Mouse (Mus musculus) G1E-ER4 (cell line): ENCODE measurements around the gene Ppp1r7. TPM values are rescaled to one million over a fixed set of nuclear protein-coding genes. Genes with fewer than 3 reads are reported as not detected.

ENCODE experiments used
- GATA1 ChIP-seq: IDR thresholded peaks from one replicate; pipeline ENCODE4 v1.8.0; 2012; ENCODE audit warnings: low read length, inconsistent platforms
- polyA plus RNA-seq: library from polyadenylated mRNA; stranded (reverse); fragments of >175 nt; gene quantifications from 2 replicates; pipeline ENCODE4 v1.2.3, GENCODE M21; 2012

Ppp1r7 gene
- polyA plus RNA-seq = 17.1 and 70.5 TPM in 2 replicates

DNA sequence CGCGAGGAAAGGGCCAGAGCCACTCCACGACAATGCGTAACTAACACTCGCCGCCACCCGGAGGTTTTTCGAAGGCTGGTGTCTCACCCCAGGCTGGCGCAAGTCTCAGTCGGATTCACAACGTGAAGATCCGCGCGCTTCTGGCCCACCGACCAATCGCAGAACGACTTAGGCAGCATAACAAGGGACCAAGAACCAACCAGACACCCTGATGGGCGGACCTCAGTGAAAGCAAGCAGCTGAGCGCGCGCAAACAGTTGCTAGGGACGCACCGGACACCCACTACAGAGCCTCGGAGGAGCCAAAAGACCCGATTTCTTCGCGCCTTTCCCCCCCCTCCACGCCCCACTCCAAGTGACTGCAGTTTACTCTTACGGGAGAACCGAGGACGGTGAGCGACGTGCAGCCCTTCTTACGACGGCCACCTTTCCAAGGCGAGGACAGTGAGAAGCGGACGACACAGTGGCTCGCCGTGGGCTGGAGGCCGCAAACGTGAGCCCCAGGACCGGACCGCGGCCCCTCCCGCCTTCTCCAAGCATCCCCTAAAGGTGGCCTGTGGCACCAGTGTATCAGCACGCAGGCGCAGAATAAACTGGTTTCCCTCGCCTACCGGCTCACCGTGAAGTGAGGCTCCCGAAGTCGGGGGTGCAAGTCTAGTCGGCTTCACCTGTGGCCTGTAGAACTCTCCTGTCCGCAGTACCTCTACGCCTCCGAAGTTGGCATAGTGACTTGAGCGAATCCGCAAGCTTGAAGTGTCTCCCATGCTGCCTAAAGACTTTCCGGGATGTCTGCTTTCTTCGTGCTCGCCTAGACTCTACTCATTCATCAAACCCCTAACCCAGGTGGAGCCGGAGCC is at the start of gene Ppp1r7, which contains the start of gene Pask:
Gene Ppp1r7, plus strand, starts transcription at position 207 of the 856 bp plus-strand sequence.
Gene Pask, minus strand, starts transcription at position 835 of the 856 bp plus-strand sequence.
- TF ChIP-seq GATA1 = no peak

DNA sequence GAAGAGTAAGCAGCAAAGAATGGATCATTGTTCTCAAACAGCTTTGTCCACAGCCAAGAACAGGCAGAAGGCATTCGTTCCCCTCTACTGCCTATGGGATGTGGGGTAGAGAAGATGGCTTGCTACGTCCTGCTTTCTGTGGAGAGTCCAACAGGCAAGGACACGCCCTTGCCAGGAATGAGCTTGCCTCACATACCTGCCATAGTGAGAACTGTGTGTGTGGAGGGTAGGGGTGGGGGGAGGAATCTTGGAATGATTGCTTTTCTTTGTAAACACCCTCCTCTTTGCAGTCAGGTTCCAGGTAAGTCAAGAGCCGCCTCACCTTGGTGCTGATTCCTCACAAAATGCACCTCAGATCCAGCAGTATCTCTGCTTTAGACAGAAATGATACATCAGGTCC is 42.9 kb upstream of the Ppp1r7 start:
- TF ChIP-seq GATA1 = no peak

DNA sequence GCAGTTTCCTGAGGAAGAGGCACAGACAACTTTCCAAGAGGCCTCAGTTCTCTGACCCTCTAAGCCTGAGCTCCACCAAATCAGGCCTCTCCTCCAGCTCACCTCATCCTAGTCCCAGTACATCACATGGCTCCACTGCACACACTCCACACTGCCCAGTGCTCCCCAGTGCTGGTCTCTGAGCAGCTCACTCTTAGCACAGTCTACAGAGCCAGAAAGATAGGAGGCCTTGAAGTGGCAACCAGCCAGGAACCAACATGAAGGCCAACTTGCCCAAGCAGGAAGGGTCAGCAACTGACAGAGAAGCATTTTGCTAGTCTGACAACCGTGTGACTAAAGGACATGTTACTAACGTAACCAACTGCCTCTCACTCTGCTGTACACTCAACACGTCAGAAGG is 42.1 kb upstream of the Ppp1r7 start:
- no peak for TF ChIP-seq GATA1

DNA sequence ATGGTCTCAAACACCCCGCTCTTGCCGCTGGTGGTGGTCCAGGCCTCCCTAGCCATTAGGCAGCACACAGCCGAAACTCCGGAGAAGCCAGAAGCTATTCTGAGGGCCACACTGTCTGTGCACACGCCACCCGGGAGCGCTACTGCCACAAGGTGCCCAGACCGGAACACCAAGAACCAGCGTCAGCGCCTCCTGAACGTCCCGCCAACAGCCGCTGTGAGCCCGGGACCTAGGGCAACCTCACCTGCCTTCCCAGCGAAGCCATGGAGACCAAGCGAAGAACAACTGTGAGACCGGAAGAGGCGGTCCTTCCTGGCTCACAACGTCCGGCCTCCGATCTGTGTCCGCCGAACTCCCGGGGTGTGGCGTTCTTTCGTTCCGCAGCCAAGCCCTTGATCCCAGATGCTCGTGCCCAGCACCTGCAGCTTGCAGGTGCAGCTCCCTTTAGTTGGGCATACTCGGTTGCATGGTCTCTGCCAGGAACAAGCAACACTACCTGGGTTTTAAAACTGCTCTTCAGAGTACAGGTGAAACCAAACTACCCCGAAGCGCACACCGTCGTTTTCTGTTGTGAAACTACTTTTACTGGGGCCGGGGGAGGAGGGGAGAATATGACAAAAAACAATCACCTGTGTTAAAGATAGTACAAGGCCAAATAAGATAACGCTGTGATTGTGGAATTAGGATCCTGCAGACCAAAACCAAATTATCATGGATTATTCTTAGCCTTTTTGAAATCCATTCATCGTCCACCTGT is 36.9 kb upstream of the Ppp1r7 start, which contains the start of gene Mterf4:
Gene Mterf4, minus strand, starts transcription at position 335 of the 757 bp plus-strand sequence.
- TF ChIP-seq GATA1 = no peak

DNA sequence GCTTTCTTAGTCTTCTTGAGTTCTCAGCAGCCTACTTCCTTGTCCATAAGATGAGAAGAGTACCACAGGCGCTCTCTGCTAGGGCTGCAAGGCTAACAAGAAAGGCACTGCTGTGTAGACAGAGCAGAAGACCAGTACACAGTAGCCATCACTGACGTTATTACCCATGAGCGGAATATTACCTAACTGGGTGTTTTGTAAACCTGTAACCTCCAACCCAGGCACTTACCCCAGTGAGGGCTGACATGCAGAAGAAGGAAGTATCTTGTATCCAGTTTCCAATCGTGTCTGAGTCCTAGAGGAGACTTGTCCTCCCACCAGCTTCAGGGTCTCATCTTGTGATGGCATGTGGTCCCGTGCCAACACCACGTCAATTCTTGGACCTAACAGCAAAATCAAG is 18.7 kb upstream of the Ppp1r7 start:
- TF ChIP-seq GATA1 = no peak

DNA sequence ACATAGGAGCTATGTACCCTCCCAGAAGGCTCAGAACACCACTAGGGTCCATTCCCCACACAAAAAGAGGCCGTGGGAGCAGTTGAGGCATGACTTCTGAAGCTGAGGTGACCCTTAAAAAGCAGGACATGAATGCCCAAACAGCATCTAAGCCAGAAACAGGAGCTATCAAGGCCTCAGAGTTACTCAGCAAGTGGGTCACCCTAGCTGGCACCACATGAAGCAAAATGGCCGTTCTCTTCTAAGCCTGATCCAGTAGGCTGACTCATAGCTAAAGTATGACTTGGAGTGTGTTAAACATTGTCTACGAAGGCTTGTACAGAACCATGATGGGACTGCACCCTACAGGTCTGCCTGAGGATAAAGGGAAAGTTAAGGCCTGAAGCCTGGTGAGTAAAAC is 16.2 kb upstream of the Ppp1r7 start:
- no peak for TF ChIP-seq GATA1

DNA sequence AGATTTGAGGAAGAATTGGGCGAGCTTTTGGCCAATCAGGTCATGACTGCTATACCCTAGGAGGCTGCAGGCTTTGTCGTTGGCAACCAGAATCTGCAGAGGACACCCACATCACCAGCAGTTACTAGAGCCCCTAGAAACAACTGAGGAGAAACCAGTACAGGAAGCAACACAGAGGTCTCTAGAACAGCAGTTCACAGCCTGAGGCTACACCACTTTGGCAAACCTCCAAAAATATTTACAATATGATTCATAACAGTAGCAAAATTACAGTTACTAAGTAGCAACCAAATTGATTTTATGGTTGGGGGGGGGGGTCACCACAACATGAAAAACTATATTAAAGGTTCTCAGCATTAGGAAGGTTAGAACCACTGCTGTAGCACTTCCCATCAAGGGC is 8.0 kb upstream of the Ppp1r7 start:
- no peak for TF ChIP-seq GATA1

DNA sequence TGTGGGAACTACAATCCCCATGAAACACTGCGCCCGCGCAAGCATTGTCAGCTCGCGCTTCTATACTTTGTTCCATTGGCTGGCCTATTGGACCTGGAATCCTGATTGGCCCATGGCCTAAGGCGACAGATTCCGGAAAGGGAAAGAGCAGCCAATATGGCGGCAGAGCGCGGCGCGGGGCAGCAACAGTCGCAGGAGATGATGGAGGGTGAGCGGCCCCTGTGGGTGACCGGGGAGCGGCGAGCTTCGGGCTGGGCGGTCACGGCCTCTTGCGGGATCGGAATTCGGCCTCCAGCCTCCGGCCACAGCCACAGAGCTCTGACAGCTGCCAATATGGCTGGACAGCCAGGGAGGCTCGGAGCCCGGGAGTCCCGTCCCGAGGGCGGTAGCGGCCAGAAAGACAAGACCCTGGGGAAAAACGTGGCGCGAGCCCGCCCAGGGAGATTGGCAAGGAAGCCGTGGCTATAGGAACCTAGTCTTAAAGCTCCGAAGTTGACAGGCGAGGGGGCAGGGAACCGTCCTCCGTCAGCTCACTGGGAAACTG is 922 bp downstream of the Ppp1r7 start:
- TF ChIP-seq GATA1 = no peak

DNA sequence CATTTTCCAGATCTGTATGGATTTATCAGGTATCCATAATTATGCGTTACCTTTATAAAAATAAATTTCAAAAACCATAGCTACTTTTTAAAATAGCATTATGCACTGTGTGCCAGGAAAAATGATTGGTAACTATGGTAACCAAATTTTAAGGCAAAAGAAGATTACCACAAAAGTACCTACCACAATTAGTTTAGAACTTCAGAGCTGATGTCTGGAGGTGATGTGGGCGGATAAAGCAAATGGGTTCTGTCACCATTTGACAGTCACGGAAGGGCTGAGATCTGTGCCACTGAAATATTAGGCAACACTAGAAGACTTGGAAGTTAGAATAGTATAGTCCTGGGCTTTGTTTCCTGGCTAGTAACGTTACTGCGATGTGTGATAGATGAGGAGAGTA is 4.5 kb downstream of the Ppp1r7 start:
- no peak for TF ChIP-seq GATA1

DNA sequence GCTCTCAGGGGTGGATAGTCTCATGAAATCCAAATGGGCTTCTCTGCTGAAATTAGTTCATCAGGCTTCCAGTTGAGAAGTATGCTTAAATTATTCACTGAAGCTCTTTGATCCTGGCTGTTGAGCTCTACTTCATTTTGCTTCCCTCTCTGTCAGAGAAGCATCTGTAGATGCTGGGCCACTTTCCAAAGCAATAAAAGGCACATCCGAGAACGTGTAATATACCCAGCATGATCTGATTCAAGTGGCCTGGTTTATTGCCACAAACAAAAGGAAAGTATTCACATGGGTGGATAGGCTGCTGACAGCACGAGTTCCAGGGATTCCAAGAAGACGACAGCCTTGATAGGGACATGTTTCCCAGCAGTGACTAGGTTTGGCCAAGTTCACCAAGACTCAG is 7.0 kb downstream of the Ppp1r7 start:
- no peak for TF ChIP-seq GATA1

DNA sequence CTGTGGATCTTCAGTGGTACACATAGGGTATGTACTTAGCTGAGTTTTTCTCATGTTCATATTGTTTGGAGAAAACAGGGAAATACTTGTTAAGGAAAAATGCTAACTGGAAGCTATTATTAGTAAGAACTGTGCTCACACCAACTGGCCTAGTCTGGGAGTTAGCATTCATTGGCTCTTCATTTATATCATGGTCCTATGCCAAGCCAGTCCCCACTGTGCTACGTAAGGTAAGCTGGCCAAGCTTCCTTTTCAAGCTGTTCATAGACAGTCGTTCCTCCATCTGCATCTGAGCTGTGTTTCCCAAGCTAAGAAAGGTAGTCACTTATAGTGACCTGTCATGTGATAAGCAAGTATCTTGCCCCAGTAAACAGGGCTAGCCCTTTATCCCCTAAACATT is 10.1 kb downstream of the Ppp1r7 start:
- no peak for TF ChIP-seq GATA1

DNA sequence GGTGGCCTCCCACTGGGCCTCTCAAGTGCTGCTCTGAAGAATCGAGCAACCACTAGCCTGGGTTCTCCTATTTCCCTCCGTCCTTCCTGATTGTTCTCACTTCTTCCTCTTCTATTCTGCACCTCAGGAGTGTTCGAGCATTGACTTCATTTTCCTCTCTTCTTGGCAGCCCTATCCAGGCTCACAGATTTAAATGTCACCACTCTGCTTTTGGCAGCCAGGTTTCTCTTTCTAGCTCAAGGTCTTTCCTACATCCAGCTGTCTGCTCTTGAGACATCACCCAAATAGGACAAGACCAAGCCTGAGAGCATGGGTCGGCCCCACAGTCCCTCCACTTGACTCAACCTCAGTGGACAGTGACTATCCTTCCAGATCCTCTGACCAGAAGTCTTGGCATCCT is 20.0 kb downstream of the Ppp1r7 start:
- no peak for TF ChIP-seq GATA1

DNA sequence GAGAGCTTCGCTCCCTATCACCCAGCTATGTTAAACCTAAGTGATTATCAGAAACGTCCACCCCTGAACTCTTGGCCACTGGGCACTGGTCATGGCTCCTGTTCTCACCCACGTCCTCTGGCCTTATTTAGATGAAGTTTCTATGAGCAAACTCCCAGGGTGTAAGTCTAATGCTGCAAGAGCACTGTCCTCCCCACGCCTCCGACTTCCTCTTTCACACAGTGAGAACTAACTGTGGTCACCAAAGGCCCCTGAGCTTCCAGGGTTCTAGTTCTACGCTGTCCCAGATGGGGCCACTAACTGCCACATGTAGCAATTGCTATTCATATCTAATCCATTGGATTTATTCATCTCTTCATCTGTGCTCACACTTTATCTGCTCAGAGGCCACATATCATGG is 23.0 kb downstream of the Ppp1r7 start:
- no peak for TF ChIP-seq GATA1

DNA sequence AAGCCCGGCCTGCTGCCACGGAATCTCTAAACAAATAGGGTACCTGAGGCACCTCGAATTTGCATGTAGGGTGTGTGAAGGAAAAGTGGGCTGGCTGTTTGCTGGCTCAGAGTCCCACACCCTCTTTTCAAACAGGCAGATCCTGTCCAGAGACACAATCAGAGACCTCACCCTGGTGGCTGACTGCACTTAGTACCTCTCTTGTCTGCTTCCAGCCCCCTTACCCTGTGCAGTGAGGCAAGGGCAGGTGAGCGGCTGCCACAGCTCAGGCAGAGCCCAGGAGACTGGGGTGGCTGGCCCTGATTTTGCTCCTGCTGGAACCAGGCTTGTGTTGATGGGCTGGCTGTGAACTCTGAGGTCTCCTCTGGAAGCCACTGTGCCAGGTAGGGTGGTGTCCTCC is 31.0 kb downstream of the Ppp1r7 start, which contains the start of gene Ano7:
Gene Ano7, plus strand, starts transcription at position 266 of the 400 bp plus-strand sequence.
- TF ChIP-seq GATA1 = no peak

DNA sequence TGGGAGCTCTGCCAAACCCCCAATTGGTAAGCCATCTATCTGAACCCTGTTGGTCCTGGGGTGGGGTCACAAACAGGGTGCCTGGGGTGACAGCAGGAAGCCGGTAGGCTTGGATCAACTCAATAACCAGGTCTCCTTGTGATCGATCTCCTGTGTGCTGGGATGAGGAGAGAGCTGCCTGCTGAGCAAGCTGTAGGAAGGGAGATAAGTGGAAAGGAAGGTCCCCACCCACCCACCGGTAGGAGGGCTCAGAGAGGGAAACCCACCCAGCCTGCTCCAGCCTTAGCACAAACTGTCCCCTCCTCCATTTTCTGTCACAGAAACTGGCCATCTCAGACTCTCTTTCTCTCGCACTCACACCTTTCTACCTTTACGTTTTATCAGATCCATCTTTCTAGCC is 34.7 kb downstream of the Ppp1r7 start:
- TF ChIP-seq GATA1 = no peak

DNA sequence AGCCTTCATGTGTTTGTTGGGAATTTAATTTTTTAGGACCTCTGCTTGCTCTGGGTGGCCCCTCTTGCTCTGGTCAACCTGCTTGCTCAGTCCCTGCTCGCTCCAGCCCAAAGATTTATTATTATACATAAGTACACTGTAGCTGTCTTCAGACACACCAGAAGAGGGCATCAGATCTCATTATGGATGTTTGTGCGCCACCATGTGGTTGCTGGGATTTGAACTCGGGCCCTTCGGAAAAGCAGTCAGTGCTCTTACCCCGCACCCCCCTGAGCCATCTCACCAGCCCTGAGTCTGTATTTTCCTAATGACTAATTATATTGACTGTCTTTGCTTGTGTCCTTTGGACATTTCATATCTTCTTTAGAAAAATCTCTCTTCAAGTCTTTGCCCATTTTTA is 36.5 kb downstream of the Ppp1r7 start:
- no peak for TF ChIP-seq GATA1
